Mouse (Mus musculus) lung, embryonic 16.5 days (tissue): ENCODE measurements around the gene Dvl2. TPM values are rescaled to one million over a fixed set of nuclear protein-coding genes. Genes with fewer than 3 reads are reported as not detected.
A peak's percentile ranks its signal among the peaks of the same experiment; 100 is the strongest.

ENCODE experiments used
- ATAC-seq: fragments of 200-750 bp; cut with Nextera tagmentation; 2 replicates; pipeline ENCODE4 v1.8.0; 2017; ENCODE audit warnings: low read depth, mild to moderate bottlenecking, moderate library complexity
- H3K27ac ChIP-seq: fragments of 300-500 bp; sonication (generic); 2 replicates; pipeline ENCODE4 v1.5.1; 2014; ENCODE audit warnings: mild to moderate bottlenecking, control low read depth, low read length
- H3K27me3 ChIP-seq: fragments of 300-500 bp; sonication (generic); 2 replicates; pipeline ENCODE4 v1.6.1; 2014; ENCODE audit warnings: low read depth, low read length, mixed read lengths; ENCODE audit not compliant: control insufficient read depth, insufficient read depth
- H3K36me3 ChIP-seq: fragments of 300-500 bp; sonication (generic); 2 replicates; pipeline ENCODE4 v1.6.1; 2014; ENCODE audit warnings: low read length; ENCODE audit not compliant: control insufficient read depth, insufficient read depth
- H3K4me1 ChIP-seq: fragments of 300-500 bp; sonication (generic); replicated peaks from 2 replicates; pipeline ENCODE4 v1.6.1; 2014; ENCODE audit warnings: low read length, mixed read lengths; ENCODE audit not compliant: control insufficient read depth, insufficient read depth
- H3K4me2 ChIP-seq: fragments of 300-500 bp; sonication (generic); 2 replicates; pipeline ENCODE4 v1.6.1; 2014; ENCODE audit warnings: low read depth, low read length, control low read depth
- H3K4me3 ChIP-seq: fragments of 300-500 bp; sonication (generic); 2 replicates; pipeline ENCODE4 v1.5.1; 2014; ENCODE audit warnings: mild to moderate bottlenecking, low read length, control low read depth
- H3K9ac ChIP-seq: fragments of 300-500 bp; sonication (generic); 2 replicates; pipeline ENCODE4 v1.6.1; 2014; ENCODE audit warnings: low read length, control low read depth
- H3K9me3 ChIP-seq: fragments of 300-500 bp; sonication (generic); 2 replicates; pipeline ENCODE4 v1.6.1; 2016; ENCODE audit warnings: low read length; ENCODE audit not compliant: control insufficient read depth
- WGBS: fragments of 180-500 bp; shearing (Covaris S2); extraction: QIAGEN DNeasy Blood & Tissue Kit; methylation state at CpG from one replicate; pipeline ENCODE4 v1.1.7; 2014; 5-methylcytosine and 5-hydroxymethylcytosine counted together
- polyA plus RNA-seq: library from polyadenylated mRNA; unstranded; fragments of >200 nt; fragmentation: Nextera tagmentation; extraction: Ambion mirVana; gene quantifications from 2 replicates; pipeline ENCODE4 v1.2.1, GENCODE M21; 2015

The Dvl2 gene
- polyA plus RNA-seq, 1 experiment from 2014 or later, result 30.7 TPM

- no peaks in the 10 kb centered on the region for H3K9me3 ChIP-seq
- H3K27me3 ChIP-seq, result no peaks in the 10 kb centered on the region
- no peak for ATAC-seq
- no peak overlapping the region for H3K4me2 ChIP-seq
- peak overlapping the region; percentile 51 for H3K27ac ChIP-seq
- H3K36me3 ChIP-seq, result peaks cover 23% of the 10 kb centered on the region
- H3K9ac ChIP-seq, result no peak overlapping the region
- no peak overlapping the region for H3K4me3 ChIP-seq
- H3K4me1 ChIP-seq, result peaks cover 28% of the 10 kb centered on the region
- 78% methylated on average over 8 of the region's 8 CpGs for WGBS
Measured at GRCm38 (mm10) chr11:69999666-70000065, 729 bp upstream of the Dvl2 start.

GRCm38 (mm10) chr11:70001159-70001558 lies 764 bp downstream of the Dvl2 start:
- no peak for ATAC-seq
- Histone ChIP-seq H3K4me2 (peak overlapping the region; percentile 61), H3K4me1 (peaks cover 28% of the 10 kb centered on the region), H3K36me3 (peaks cover 29% of the 10 kb centered on the region), H3K9me3 (no peaks in the 10 kb centered on the region), H3K27me3 (no peaks in the 10 kb centered on the region), H3K9ac (peak overlapping the region; percentile 84), H3K4me3 (peak overlapping the region; percentile 77), H3K27ac (peak overlapping the region; percentile 94)
- WGBS, result 4% methylated on average over 8 of the region's 8 CpGs

GRCm38 (mm10) chr11:70001865-70002264 lies 1.5 kb downstream of the Dvl2 start:
- H3K27me3 ChIP-seq, result no peaks in the 10 kb centered on the region
- no peak overlapping the region for H3K27ac ChIP-seq
- H3K4me1 ChIP-seq, result peaks cover 28% of the 10 kb centered on the region
- peak overlapping the region; percentile 84; the same call in 1 of the 2 replicates for H3K9ac ChIP-seq
- no peaks in the 10 kb centered on the region for H3K9me3 ChIP-seq
- H3K4me3 ChIP-seq, result peak overlapping the region; percentile 77
- H3K36me3 ChIP-seq, result peaks cover 35% of the 10 kb centered on the region
- H3K4me2 ChIP-seq, result peak overlapping the region; percentile 61
- ATAC-seq, result no peak

- Histone ChIP-seq H3K9me3 (no peaks in the 10 kb centered on the region), H3K27me3 (no peaks in the 10 kb centered on the region), H3K4me3 (no peak overlapping the region; the same call in 1 of the 2 replicates), H3K36me3 (peaks cover 41% of the 10 kb centered on the region), H3K4me1 (peaks cover 26% of the 10 kb centered on the region), H3K9ac (no peak overlapping the region), H3K27ac (no peak overlapping the region), H3K4me2 (peak overlapping the region; percentile 61)
- ATAC-seq, result no peak
- 81% methylated on average over 2 of the region's 2 CpGs for WGBS
Measured at GRCm38 (mm10) chr11:70002471-70002870, 2.1 kb downstream of the Dvl2 start.

- no peak overlapping the region for H3K27ac ChIP-seq
- WGBS, result 62% methylated on average over 5 of the region's 5 CpGs
- H3K36me3 ChIP-seq, result peaks cover 46% of the 10 kb centered on the region
- no peaks in the 10 kb centered on the region for H3K9me3 ChIP-seq
- H3K4me1 ChIP-seq, result peaks cover 15% of the 10 kb centered on the region
- ATAC-seq, result no peak
- no peaks in the 10 kb centered on the region for H3K27me3 ChIP-seq
- H3K4me2 ChIP-seq, result no peak overlapping the region
- no peak overlapping the region for H3K9ac ChIP-seq
- no peak overlapping the region for H3K4me3 ChIP-seq
Measured at GRCm38 (mm10) chr11:70005521-70005920, 5.1 kb downstream of the Dvl2 start.

GRCm38 (mm10) chr11:70010033-70010432 lies 9.6 kb downstream of the Dvl2 start:
- H3K27ac ChIP-seq, result no peak overlapping the region
- no peaks in the 10 kb centered on the region for H3K9me3 ChIP-seq
- peaks cover 9% of the 10 kb centered on the region for H3K4me1 ChIP-seq
- H3K27me3 ChIP-seq, result no peaks in the 10 kb centered on the region
- H3K4me3 ChIP-seq, result no peak overlapping the region
- peaks cover 68% of the 10 kb centered on the region for H3K36me3 ChIP-seq
- no peak overlapping the region for H3K9ac ChIP-seq
- ATAC-seq, result no peak
- H3K4me2 ChIP-seq, result no peak overlapping the region
- 81% methylated on average over 6 of the region's 6 CpGs for WGBS

- WGBS, result 81% methylated on average over 12 of the region's 12 CpGs
- H3K4me1 ChIP-seq, result peaks cover 9% of the 10 kb centered on the region
- H3K4me2 ChIP-seq, result no peak overlapping the region
- H3K4me3 ChIP-seq, result no peak overlapping the region
- H3K9ac ChIP-seq, result no peak overlapping the region
- no peaks in the 10 kb centered on the region for H3K27me3 ChIP-seq
- H3K27ac ChIP-seq, result no peak overlapping the region
- no peak for ATAC-seq
- no peaks in the 10 kb centered on the region for H3K9me3 ChIP-seq
- peaks cover 65% of the 10 kb centered on the region for H3K36me3 ChIP-seq
Measured at GRCm38 (mm10) chr11:70010548-70010947, 10.2 kb downstream of the Dvl2 start.

GRCm38 (mm10) chr11:70010961-70011360 lies 10.6 kb downstream of the Dvl2 start:
- ATAC-seq, result no peak

GRCm38 (mm10) chr11:70012931-70013330 lies 12.5 kb downstream of the Dvl2 start:
- H3K9me3 ChIP-seq, result no peaks in the 10 kb centered on the region
- peaks cover 16% of the 10 kb centered on the region for H3K4me1 ChIP-seq
- no peak overlapping the region for H3K4me3 ChIP-seq
- 77% methylated on average over 9 of the region's 9 CpGs for WGBS
- no peak for ATAC-seq
- H3K36me3 ChIP-seq, result peaks cover 44% of the 10 kb centered on the region
- H3K4me2 ChIP-seq, result no peak overlapping the region
- H3K9ac ChIP-seq, result no peak overlapping the region
- no peak overlapping the region for H3K27ac ChIP-seq
- no peaks in the 10 kb centered on the region for H3K27me3 ChIP-seq

More at GRCm38 (mm10) chr11:70010961-70011360, 10.6 kb downstream of the Dvl2 start:
- 85% methylated on average over 10 of the region's 10 CpGs for WGBS
- Histone ChIP-seq H3K4me1 (peaks cover 9% of the 10 kb centered on the region), H3K4me2 (no peak overlapping the region), H3K36me3 (peaks cover 62% of the 10 kb centered on the region), H3K4me3 (no peak overlapping the region), H3K27me3 (no peaks in the 10 kb centered on the region), H3K9me3 (no peaks in the 10 kb centered on the region), H3K9ac (no peak overlapping the region), H3K27ac (no peak overlapping the region)

- ATAC-seq, result no peak
- peaks cover 40% of the 10 kb centered on the region for H3K36me3 ChIP-seq
- WGBS, result 81% methylated on average over 3 of the region's 3 CpGs
- peaks cover 18% of the 10 kb centered on the region for H3K4me1 ChIP-seq
- H3K9ac ChIP-seq, result no peak overlapping the region
- no peaks in the 10 kb centered on the region for H3K27me3 ChIP-seq
- no peak overlapping the region for H3K27ac ChIP-seq
- no peaks in the 10 kb centered on the region for H3K9me3 ChIP-seq
- no peak overlapping the region for H3K4me3 ChIP-seq
- H3K4me2 ChIP-seq, result no peak overlapping the region
Measured at GRCm38 (mm10) chr11:70013408-70013807, 13.0 kb downstream of the Dvl2 start.
